Mouse (Mus musculus): ENCODE results near the gene Ubl3.

- no peak for TF ChIP-seq CTCF (IDR thresholded peaks at IDR 0.05; ENCODE audit: low read depth, low read length)
- no peak for TF ChIP-seq POLR2A (IDR thresholded peaks at IDR 0.05; ENCODE audit: extremely low read depth, insufficient read depth, low read length)
These were observed 2.2 kb downstream of the Ubl3 start for GRCm38 (mm10) chr5:148550393-148550792.
